Mouse (Mus musculus): Measurements from ENCODE around the gene Sgk2. TPM values are rescaled to one million over a fixed set of nuclear protein-coding genes. Genes with fewer than 3 reads are reported as not detected.

The Sgk2 gene
- polyA plus RNA-seq (2012; rRNA removed): 0.13 and 0.19 TPM in 2 replicates

DNA sequence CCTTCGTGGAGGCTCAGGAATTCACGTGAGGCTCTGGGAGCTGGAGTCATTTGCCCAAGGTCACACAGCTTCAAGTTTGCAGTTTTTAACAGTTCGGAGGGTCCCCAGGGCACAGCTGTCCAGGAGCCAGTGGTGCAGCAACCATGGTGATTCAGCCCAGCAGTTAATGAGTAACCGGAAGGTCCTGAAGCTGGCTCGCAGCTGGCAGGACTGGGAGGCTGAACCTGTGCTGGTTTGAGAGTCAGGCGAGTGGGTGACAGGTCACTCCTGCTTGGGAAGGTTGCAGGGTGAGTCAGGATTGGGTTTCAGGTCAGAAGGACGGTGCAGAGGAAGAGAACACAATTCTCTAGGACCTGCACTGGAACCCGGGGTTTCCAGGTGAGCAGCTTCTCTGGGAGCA, at the start of gene Sgk2:
Gene Sgk2, plus strand, starts transcription at position 113 of the 400 bp plus-strand sequence.

DNA sequence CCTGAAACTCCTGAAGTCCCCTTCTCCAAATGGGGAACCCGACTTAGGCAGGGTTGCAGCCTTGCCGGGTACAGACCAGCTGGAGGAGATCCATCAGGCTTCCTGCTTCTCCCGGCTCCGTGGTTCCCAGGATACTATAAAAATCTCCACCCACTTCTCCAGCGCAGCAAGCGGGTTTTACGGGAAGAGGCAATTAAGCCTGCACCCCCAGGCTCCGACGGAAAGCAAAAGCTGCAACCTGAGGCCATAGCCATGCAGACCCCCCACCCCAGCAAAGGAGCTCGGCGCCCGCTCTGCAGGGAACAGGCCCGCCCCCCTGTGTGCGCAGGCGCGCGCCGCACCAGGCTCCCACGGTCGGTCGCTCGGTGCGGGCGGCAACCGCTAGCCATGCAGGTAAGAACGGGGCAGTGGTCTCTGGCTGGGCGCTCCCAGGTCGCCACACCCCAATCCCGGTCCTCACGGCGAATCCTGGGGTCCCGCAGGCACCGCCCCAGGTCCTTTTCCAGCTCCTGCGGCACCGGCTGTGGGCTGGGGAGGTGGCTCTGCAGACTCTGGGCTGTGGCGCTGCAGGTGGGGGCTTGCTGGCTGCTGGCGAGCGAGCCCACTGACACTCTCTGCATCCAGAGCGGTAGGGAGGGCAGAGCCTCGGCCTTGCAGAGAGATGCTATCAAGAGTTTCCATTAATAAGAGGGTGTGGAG, 43.8 kb upstream of the Sgk2 start, which contains the start of gene L3mbtl1:
Gene L3mbtl1, plus strand, starts transcription at position 325 of the 699 bp plus-strand sequence.

DNA sequence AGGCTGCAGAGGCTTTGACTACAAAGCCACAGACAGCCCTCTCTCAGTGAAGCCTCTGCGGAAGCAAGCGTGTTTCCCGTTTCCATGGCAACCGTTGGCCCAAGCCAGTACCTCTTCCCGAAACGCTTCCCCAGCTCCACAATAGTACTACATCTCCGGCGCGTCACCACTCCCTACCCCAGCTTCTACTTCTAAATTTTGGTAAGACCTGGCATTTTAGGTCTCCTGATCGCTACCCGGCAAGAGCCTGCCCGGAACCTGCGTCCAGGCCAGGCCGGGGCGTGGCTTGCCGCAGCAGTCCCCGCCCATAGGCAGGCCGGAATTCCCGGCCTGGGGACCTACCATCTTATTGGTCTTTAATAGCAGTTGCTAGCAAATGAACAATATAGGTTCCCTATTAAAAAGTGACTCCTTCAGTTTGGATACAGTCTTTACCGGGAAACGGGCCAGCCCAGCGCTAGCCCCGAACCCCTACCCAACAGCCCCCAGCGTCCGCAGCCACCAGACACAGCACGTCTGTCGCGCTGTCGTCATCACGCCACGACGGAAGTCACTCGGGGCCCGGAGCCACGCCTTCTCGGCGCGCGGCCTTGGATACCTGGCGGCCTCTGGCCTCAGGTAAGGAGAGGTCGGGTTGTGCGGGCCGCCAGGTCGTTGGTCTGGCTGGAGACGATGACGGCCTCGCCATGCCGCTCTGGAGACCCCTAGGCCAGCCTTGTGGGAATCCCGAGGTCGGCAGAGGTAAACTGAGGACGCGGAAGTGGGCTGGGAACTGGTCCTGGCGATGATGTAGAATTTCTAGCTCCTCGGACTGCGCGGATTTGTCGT, 30.0 kb downstream of the Sgk2 start, which contains the start of gene Ift52:
Gene Ift52, plus strand, starts transcription at position 439 of the 828 bp plus-strand sequence.

DNA sequence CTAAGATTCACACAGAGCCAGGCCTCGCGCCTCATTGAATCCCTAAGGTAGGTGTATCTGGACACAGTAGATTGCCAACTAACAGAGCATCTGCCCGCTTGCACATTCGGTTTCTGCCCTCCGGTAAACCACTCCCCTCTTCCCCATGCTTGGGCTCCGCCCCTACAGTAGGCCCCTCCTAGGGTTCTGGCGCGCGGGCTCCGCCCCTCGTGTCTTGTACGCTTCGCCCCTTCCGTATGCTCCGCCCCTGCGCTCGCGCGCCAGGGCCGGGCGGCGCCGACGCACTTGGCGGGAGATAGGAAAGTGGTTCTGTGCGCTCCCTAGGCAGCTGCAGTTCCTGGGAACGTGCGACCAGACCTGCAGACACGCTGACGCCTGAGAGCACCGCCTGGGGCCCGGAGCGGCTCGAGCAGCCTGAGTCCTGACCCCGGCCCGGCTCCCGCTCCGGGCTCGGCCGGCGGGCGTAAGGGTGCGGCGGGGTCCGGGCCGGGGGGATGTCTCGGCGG, 67.3 kb downstream of the Sgk2 start, which contains the start of gene Mybl2:
Gene Mybl2, plus strand, starts transcription at position 353 of the 506 bp plus-strand sequence.

Other genes starting within 250 kb of the Sgk2 start
- 512 and 624 TPM in 2 replicates for gene Srsf6, start 55.8 kb upstream of the Sgk2 start, polyA plus RNA-seq (2012; rRNA removed)
- gene L3mbtl1, start 43.9 kb upstream of the Sgk2 start, polyA plus RNA-seq (2012; rRNA removed): 0.67 and 0.73 TPM in 2 replicates
- gene Ift52, start 30.0 kb downstream of the Sgk2 start, polyA plus RNA-seq (2012; rRNA removed): 37.6 and 41.9 TPM in 2 replicates
- 33.6 and 38.1 TPM in 2 replicates for gene Mybl2, start 67.4 kb downstream of the Sgk2 start, polyA plus RNA-seq (2012; rRNA removed)
- gene Gtsf1l, start 100.5 kb downstream of the Sgk2 start, polyA plus RNA-seq (2012; rRNA removed): not detected in 2 replicates
- 26.8 and 34.8 TPM in 2 replicates for gene Tox2, start 215.8 kb downstream of the Sgk2 start, polyA plus RNA-seq (2012; rRNA removed)

All from central nervous system, embryonic 11.5 days (tissue).